Mouse (Mus musculus) lung, embryonic 15.5 days (tissue): ENCODE measurements around the gene Olfr896-ps1. TPM values are rescaled to one million over a fixed set of nuclear protein-coding genes. Genes with fewer than 3 reads are reported as not detected.

ENCODE experiments used
- ATAC-seq: fragments of 200-750 bp; cut with Nextera tagmentation; 2 replicates; pipeline ENCODE4 v1.8.0; 2017; ENCODE audit warnings: moderate number of reproducible peaks, borderline replicate concordance; ENCODE audit not compliant: low FRiP score, low TSS enrichment; ENCODE audit errors: extremely low read depth
- H3K27ac ChIP-seq: fragments of 300-500 bp; sonication (generic); 2 replicates; pipeline ENCODE4 v1.5.1; 2015; ENCODE audit warnings: moderate library complexity, mild to moderate bottlenecking, inconsistent platforms
- H3K27me3 ChIP-seq: fragments of 300-500 bp; sonication (generic); 2 replicates; pipeline ENCODE4 v1.6.1; 2015; ENCODE audit warnings: inconsistent platforms
- H3K36me3 ChIP-seq: fragments of 300-500 bp; sonication (generic); 2 replicates; pipeline ENCODE4 v1.6.1; 2015; ENCODE audit warnings: inconsistent platforms
- H3K4me1 ChIP-seq: fragments of 300-500 bp; sonication (generic); 2 replicates; pipeline ENCODE4 v1.6.1; 2015; ENCODE audit warnings: inconsistent platforms
- H3K4me2 ChIP-seq: fragments of 300-500 bp; sonication (generic); 2 replicates; pipeline ENCODE4 v1.6.1; 2015; ENCODE audit warnings: inconsistent platforms, mild to moderate bottlenecking, moderate library complexity
- H3K4me3 ChIP-seq: fragments of 300-500 bp; sonication (generic); 2 replicates; pipeline ENCODE4 v1.5.1; 2015; ENCODE audit warnings: mild to moderate bottlenecking, inconsistent platforms
- H3K9ac ChIP-seq: fragments of 300-500 bp; sonication (generic); 2 replicates; pipeline ENCODE4 v1.6.1; 2015; ENCODE audit warnings: inconsistent platforms
- H3K9me3 ChIP-seq: fragments of 300-500 bp; sonication (generic); 2 replicates; pipeline ENCODE4 v1.6.1; 2016; ENCODE audit warnings: inconsistent platforms
- WGBS: fragments of 180-500 bp; shearing (Covaris S2); methylation state at CpG from one replicate; pipeline ENCODE4 v1.1.7; 2015; 5-methylcytosine and 5-hydroxymethylcytosine counted together
- polyA plus RNA-seq: library from polyadenylated mRNA; unstranded; fragments of >200 nt; fragmentation: Nextera tagmentation; extraction: Ambion mirVana; gene quantifications from 2 replicates; pipeline ENCODE4 v1.2.1, GENCODE M21; 2015

Olfr896-ps1 gene
- not detected in 2 replicates for polyA plus RNA-seq

GRCm38 (mm10) chr9:38290807-38291206, at the start of gene Olfr896-ps1:
Gene Olfr896-ps1, plus strand, starts transcription at chr9:38291107.
- 96% methylated on average over 1 of the region's 1 CpGs for WGBS

GRCm38 (mm10) chr9:38252474-38252873, 38.4 kb upstream of the Olfr896-ps1 start, which contains the start of gene Olfr143:
Gene Olfr143, plus strand, starts transcription at chr9:38252774.
- Histone ChIP-seq H3K4me1 (no peaks in the 10 kb centered on the region), H3K9me3 (no peaks in the 10 kb centered on the region), H3K27ac (no peak within 1 kb of the TSS), H3K4me3 (no peak within 1 kb of the TSS), H3K27me3 (no peaks in the 10 kb centered on the region), H3K36me3 (no peaks in the 10 kb centered on the region), H3K4me2 (no peak within 1 kb of the TSS), H3K9ac (no peak within 1 kb of the TSS)
- ATAC-seq: no peak

More at GRCm38 (mm10) chr9:38290807-38291206, at the start of gene Olfr896-ps1:
- H3K4me1 ChIP-seq: no peaks in the 10 kb centered on the region
- H3K9me3 ChIP-seq: no peaks in the 10 kb centered on the region
- no peak within 1 kb of the TSS for H3K4me2 ChIP-seq
- no peaks in the 10 kb centered on the region for H3K36me3 ChIP-seq
- H3K27me3 ChIP-seq: no peaks in the 10 kb centered on the region
- H3K4me3 ChIP-seq: no peak within 1 kb of the TSS
- no peak for ATAC-seq
- H3K27ac ChIP-seq: no peak within 1 kb of the TSS
- no peak within 1 kb of the TSS for H3K9ac ChIP-seq

- Histone ChIP-seq H3K4me2 (no peak within 1 kb of the TSS), H3K27me3 (no peaks in the 10 kb centered on the region), H3K36me3 (no peaks in the 10 kb centered on the region), H3K27ac (no peak within 1 kb of the TSS), H3K4me3 (no peak within 1 kb of the TSS), H3K4me1 (no peaks in the 10 kb centered on the region), H3K9ac (no peak within 1 kb of the TSS), H3K9me3 (no peaks in the 10 kb centered on the region)
- no peak for ATAC-seq
Measured at GRCm38 (mm10) chr9:38267551-38267950, 23.4 kb upstream of the Olfr896-ps1 start, which contains the start of gene Olfr895. Gene Olfr895, plus strand, starts transcription at chr9:38267851.

GRCm38 (mm10) chr9:38328760-38329159, 37.9 kb downstream of the Olfr896-ps1 start, which contains the start of gene Olfr25:
Gene Olfr25, plus strand, starts transcription at chr9:38329060.
- WGBS: 72% methylated on average over 3 of the region's 3 CpGs
- H3K4me2 ChIP-seq: no peak within 1 kb of the TSS
- ATAC-seq: no peak
- H3K27me3 ChIP-seq: no peaks in the 10 kb centered on the region
- H3K4me1 ChIP-seq: no peaks in the 10 kb centered on the region
- no peaks in the 10 kb centered on the region for H3K36me3 ChIP-seq
- H3K27ac ChIP-seq: no peak within 1 kb of the TSS
- no peak within 1 kb of the TSS for H3K9ac ChIP-seq
- no peaks in the 10 kb centered on the region for H3K9me3 ChIP-seq
- H3K4me3 ChIP-seq: no peak within 1 kb of the TSS

Other genes with a start within 250 kb of the Olfr896-ps1 start
- not detected in 2 replicates for gene Olfr884, start 244.6 kb upstream of the Olfr896-ps1 start, polyA plus RNA-seq
- gene Olfr885, start 229.8 kb upstream of the Olfr896-ps1 start, polyA plus RNA-seq: not detected in 2 replicates
- not detected in 2 replicates for gene Olfr887, start 207.0 kb upstream of the Olfr896-ps1 start, polyA plus RNA-seq
- not detected in 2 replicates for gene Olfr888, start 183.0 kb upstream of the Olfr896-ps1 start, polyA plus RNA-seq
- gene Olfr889, start 175.9 kb upstream of the Olfr896-ps1 start, polyA plus RNA-seq: 0.05 TPM in 1 of 2 replicates, not detected in the other
- not detected in 2 replicates for gene Olfr890, start 148.6 kb upstream of the Olfr896-ps1 start, polyA plus RNA-seq
- not detected in 2 replicates for gene Olfr891, start 110.3 kb upstream of the Olfr896-ps1 start, polyA plus RNA-seq
- not detected in 2 replicates for gene Olfr893, start 82.7 kb upstream of the Olfr896-ps1 start, polyA plus RNA-seq
- gene Olfr894, start 73.1 kb upstream of the Olfr896-ps1 start, polyA plus RNA-seq: not detected in 2 replicates
- gene Olfr143, start 38.3 kb upstream of the Olfr896-ps1 start, polyA plus RNA-seq: not detected in 2 replicates
- gene Olfr895, start 23.3 kb upstream of the Olfr896-ps1 start, polyA plus RNA-seq: not detected in 2 replicates
- not detected in 2 replicates for gene Olfr25, start 38.0 kb downstream of the Olfr896-ps1 start, polyA plus RNA-seq
- not detected in 2 replicates for gene Olfr898, start 57.3 kb downstream of the Olfr896-ps1 start, polyA plus RNA-seq
- gene Olfr250, start 75.8 kb downstream of the Olfr896-ps1 start, polyA plus RNA-seq: not detected in 2 replicates
- gene Olfr251, start 86.0 kb downstream of the Olfr896-ps1 start, polyA plus RNA-seq: not detected in 2 replicates
- not detected in 2 replicates for gene Olfr147, start 110.6 kb downstream of the Olfr896-ps1 start, polyA plus RNA-seq
- not detected in 2 replicates for gene Olfr901, start 138.3 kb downstream of the Olfr896-ps1 start, polyA plus RNA-seq
- gene Olfr902, start 156.5 kb downstream of the Olfr896-ps1 start, polyA plus RNA-seq: not detected in 2 replicates
- gene Olfr904, start 172.0 kb downstream of the Olfr896-ps1 start, polyA plus RNA-seq: not detected in 2 replicates
- gene Olfr905, start 180.0 kb downstream of the Olfr896-ps1 start, polyA plus RNA-seq: not detected in 2 replicates
- not detected in 2 replicates for gene Olfr906, start 196.0 kb downstream of the Olfr896-ps1 start, polyA plus RNA-seq
- gene Olfr907, start 204.7 kb downstream of the Olfr896-ps1 start, polyA plus RNA-seq: not detected in 2 replicates
- gene Olfr911-ps1, start 230.5 kb downstream of the Olfr896-ps1 start, polyA plus RNA-seq: not detected in 2 replicates
- gene Olfr910, start 246.7 kb downstream of the Olfr896-ps1 start, polyA plus RNA-seq: not detected in 2 replicates